Mouse (Mus musculus): ENCODE measurements at regions not wholly inside any gene's neighbourhood (a gene's known extent, or its start where the extent isn't known, plus 50 kb on each side); places are given as distances from the start of the nearest gene placed in this dataset.

GRCm38 (mm10) chr13:38852868-38853267, 107.8 kb downstream of the Slc35b3 start:
- TF ChIP-seq POLR2A (IDR thresholded peaks at IDR 0.05; ENCODE audit: control insufficient read depth, low read depth, low read length) = no peak
- TF ChIP-seq CTCF (IDR thresholded peaks at IDR 0.05; ENCODE audit: control insufficient read depth, insufficient read depth, insufficient replicate concordance, low read depth, low read length) = no peak
